Mouse (Mus musculus) erythroid progenitor cell, adult 5-6 weeks (primary cell): ENCODE measurements around the gene Dnah3. TPM values are rescaled to one million over a fixed set of nuclear protein-coding genes. Genes with fewer than 3 reads are reported as not detected.

Experiments
- ATAC-seq: replicated peaks from 2 replicates; pipeline ENCODE4 v1.8.0; 2016; ENCODE audit warnings: moderate number of reproducible peaks, mild to moderate bottlenecking, moderate TSS enrichment, inconsistent platforms; ENCODE audit not compliant: poor library complexity, low FRiP score, severe bottlenecking
- total RNA-seq, 2 experiments: library from RNA; stranded (forward) in 1 of 2; stranded (reverse) in 1 of 2; fragments of 150-400 nt in 1 of 2; fragments of 186-747, 209-891 nt in 1 of 2; gene quantifications; 2 replicates each; pipeline versions ENCODE4 v1.2.3 to v1.2.4; 2015 to 2017; ENCODE audit warnings: low replicate concordance in 2 of 2

Dnah3 gene
- total RNA-seq, 2 experiments from 2014 or later = not detected

DNA sequence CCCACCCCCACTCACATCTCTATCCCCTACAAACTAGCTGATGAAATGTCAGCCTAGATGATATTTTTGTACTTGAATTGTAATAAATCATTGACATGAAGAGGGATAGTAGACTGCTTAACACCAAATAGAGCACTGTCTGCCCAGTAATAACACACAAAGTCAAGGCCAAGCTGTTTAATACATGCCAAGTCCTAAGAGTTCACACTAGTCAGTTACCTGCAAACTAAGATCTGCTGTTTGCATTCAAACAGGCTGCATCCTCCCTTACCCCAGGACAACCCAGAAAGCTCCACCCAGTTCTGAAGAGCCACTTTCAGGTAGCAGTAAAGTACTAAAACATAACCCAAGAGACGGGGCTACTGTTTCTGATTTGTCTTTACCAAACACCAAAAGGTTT is 202.9 kb downstream of the Dnah3 start:
- ATAC-seq = no peak

DNA sequence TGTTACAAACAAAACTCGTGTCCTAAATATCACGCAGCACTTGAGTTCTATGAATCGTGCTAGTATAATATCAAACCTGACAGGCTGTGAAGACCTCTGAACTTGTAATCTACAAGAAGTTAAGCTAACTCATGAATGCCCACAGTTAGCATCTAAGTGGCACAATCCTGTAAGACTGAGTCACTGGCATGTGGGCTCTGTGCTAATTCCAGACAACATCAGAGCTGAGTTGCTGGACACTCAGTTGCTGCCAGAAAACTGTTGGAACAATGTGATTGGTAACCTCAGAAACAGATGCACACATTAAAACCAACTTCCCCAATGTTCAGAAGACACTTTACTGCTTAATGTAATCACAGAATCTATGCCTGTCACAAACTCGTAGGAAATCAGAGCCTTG is 207.2 kb downstream of the Dnah3 start:
- ATAC-seq = no peak

DNA sequence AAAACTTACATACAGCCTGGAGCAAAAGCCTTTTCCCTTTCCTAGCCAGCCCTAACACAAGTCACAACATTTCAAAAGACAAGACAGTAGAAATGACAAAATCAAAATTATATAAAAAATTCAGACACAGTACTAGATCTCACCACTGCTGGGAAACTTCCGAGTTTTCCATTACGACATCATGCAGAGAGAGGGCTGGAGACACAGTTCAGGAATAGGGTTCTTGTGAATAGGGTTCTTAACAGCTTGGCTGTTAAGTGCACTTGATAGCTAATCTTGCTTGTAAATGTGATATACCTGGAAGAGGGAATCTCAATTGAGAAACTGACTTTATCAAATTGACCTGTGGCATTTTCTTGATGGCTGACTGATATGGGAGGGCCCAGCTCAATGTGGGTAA is 213.9 kb downstream of the Dnah3 start:
- no peak for ATAC-seq

DNA sequence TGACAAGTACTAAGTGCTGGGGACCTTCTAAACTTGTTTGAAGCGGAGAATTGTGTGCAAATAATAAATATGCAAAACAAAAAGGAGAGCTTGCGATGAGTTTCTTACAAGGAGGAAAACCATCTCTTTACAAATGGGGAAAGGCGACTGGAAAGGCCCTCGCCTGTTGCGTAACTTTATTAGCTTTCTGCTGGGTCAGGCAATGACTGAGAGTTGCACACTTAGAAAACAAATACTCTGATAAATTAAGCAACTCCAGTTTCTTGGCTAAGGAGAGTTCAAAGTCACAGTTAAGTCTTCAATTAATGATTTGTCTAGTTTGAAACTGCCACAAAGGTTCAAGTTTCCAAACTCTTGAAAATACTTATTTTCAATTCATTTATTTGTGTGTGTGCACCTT is 214.7 kb downstream of the Dnah3 start:
- no peak for ATAC-seq

DNA sequence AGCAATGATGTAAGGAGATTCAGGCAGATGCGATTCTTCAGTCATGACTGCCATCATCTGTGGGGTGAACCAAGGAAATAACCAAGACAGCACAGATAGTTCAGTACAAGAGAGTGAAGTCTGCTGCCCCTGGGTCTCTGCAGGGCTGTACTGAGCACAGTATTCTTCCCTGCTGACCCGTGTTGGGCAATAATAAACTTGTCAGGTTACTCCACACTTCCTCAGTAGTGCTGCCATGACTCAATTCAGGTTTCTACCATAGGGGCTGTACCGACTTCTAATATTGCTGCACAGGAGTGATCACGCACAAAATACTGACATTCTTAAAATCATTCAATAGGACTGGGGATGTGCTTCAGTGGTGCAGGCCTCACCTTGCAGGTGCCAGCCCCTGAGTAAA is 215.9 kb downstream of the Dnah3 start:
- ATAC-seq = no peak

DNA sequence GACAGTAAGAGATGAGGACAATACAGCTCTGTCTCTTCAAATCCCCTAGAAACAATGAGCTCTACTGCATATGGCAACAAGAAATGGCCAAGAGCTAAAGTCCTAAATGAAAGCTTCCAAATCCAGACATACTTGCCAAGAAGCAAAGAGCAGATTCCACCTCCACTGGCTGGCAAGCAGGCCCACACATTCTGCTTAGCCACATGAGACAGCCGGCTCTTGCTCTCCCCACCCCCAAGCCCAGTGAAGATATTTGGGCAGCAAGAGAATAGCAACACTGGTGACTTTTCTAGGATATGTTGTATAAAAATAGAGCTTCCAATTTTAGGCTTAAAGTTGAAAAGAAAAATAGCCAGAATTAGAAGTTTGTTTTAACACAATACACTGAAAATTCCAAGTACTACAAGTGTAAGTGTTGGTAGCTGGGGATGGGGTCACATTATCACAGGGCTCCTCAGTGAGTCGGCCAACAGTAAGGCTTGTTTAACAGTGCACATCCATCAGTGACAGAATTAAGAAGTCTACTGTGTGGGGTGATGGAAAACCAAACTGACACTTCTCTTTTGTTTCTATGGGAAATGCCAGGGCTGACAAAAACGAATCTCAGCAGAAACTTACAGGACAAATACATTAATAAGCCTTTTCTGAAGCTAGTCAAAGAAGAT is 219.2 kb downstream of the Dnah3 start:
- ATAC-seq = no peak

DNA sequence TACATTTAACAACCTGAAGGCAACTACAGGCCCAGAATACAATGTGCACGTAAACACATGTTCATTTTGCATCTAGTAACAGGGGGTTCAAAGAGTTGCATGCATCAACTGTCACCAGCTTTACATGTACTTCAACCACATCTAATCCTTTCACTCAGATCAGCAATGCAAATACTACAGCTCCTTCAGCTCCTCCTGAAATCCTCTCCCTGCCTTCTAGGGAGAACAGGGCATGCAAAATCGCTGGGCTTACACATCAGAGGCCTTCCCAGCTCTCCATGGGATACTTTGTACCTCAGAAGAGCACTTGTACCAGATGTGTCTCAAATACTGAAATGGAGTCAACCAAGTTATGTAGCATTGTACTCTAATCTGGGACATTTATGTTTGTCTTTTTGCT is 222.0 kb downstream of the Dnah3 start:
- ATAC-seq = no peak

Other genes starting within 250 kb of the Dnah3 start
- 5.0 TPM in 1 of 2 replicates, not detected in the other for gene Lyrm1, start 199.4 kb downstream of the Dnah3 start, total RNA-seq (2015; ENCODE audit: low replicate concordance)
- gene Lyrm1, start 199.4 kb downstream of the Dnah3 start, total RNA-seq (2017; ENCODE audit: low replicate concordance) = 3.2 TPM in 1 of 2 replicates, not detected in the other
- 0.84 and 6.1 TPM in 2 replicates for gene Dcun1d3, start 199.0 kb downstream of the Dnah3 start, total RNA-seq (2015; ENCODE audit: low replicate concordance)
- 1.4 and 2.8 TPM in 2 replicates for gene Dcun1d3, start 199.0 kb downstream of the Dnah3 start, total RNA-seq (2017; ENCODE audit: low replicate concordance)
- gene Tmem159, start 7.1 kb upstream of the Dnah3 start, total RNA-seq (2015; ENCODE audit: low replicate concordance) = 0.84 and 2.5 TPM in 2 replicates
- gene Tmem159, start 7.1 kb upstream of the Dnah3 start, total RNA-seq (2017; ENCODE audit: low replicate concordance) = not detected in 2 replicates
- not detected in 2 replicates for gene Zp2, start 50.0 kb upstream of the Dnah3 start, total RNA-seq (2015; ENCODE audit: low replicate concordance)
- not detected in 2 replicates for gene Zp2, start 50.0 kb upstream of the Dnah3 start, total RNA-seq (2017; ENCODE audit: low replicate concordance)
- gene Anks4b, start 78.6 kb upstream of the Dnah3 start, total RNA-seq (2015; ENCODE audit: low replicate concordance) = not detected in 2 replicates
- not detected in 2 replicates for gene Anks4b, start 78.6 kb upstream of the Dnah3 start, total RNA-seq (2017; ENCODE audit: low replicate concordance)
- gene Crym, start 106.8 kb upstream of the Dnah3 start, total RNA-seq (2015; ENCODE audit: low replicate concordance) = not detected in 2 replicates
- not detected in 2 replicates for gene Crym, start 106.8 kb upstream of the Dnah3 start, total RNA-seq (2017; ENCODE audit: low replicate concordance)
- not detected in 2 replicates for gene Abca14, start 108.7 kb upstream of the Dnah3 start, total RNA-seq (2015; ENCODE audit: low replicate concordance)
- gene Abca14, start 108.7 kb upstream of the Dnah3 start, total RNA-seq (2017; ENCODE audit: low replicate concordance) = not detected in 2 replicates
- gene Abca15, start 233.4 kb upstream of the Dnah3 start, total RNA-seq (2015; ENCODE audit: low replicate concordance) = not detected in 2 replicates
- not detected in 2 replicates for gene Abca15, start 233.4 kb upstream of the Dnah3 start, total RNA-seq (2017; ENCODE audit: low replicate concordance)